Mouse (Mus musculus) limb, embryonic 14.5 days (tissue): ENCODE results near the gene Nfatc4. TPM values are rescaled to one million over a fixed set of nuclear protein-coding genes. Genes with fewer than 3 reads are reported as not detected.
A peak's percentile ranks its signal among the peaks of the same experiment; 100 is the strongest.

Experiments used
- ATAC-seq: fragments of 200-750 bp; cut with Nextera tagmentation; 2 replicates; pipeline ENCODE4 v1.8.0; 2017; ENCODE audit warnings: low read depth, moderate number of reproducible peaks, moderate TSS enrichment; ENCODE audit not compliant: low FRiP score
- DNase-seq: peaks from one replicate; pipeline ENCODE4 v3.0.0-alpha.2; 2015; ENCODE audit warnings: low spot score
- H3K27ac ChIP-seq: fragments of 300-500 bp; sonication (generic); replicated peaks from 2 replicates; pipeline ENCODE4 v1.5.1; 2014; ENCODE audit warnings: low read depth, mild to moderate bottlenecking, low read length, moderate library complexity, mixed read lengths
- H3K27me3 ChIP-seq: fragments of 300-500 bp; sonication (generic); 2 replicates; pipeline ENCODE4 v1.6.1; 2014; ENCODE audit warnings: low read length, mixed read lengths; ENCODE audit not compliant: control insufficient read depth, insufficient read depth
- H3K36me3 ChIP-seq: fragments of 300-500 bp; sonication (generic); 2 replicates; pipeline ENCODE4 v1.6.1; 2014; ENCODE audit warnings: mild to moderate bottlenecking, low read length, moderate library complexity, mixed read lengths; ENCODE audit not compliant: control insufficient read depth, insufficient read depth
- H3K4me1 ChIP-seq: fragments of 300-500 bp; sonication (generic); 2 replicates; pipeline ENCODE4 v1.6.1; 2014; ENCODE audit warnings: antibody characterized with exemption, low read length, mixed read lengths; ENCODE audit not compliant: control insufficient read depth, insufficient read depth
- H3K4me2 ChIP-seq: fragments of 300-500 bp; sonication (generic); replicated peaks from 2 replicates; pipeline ENCODE4 v1.6.1; 2014; ENCODE audit warnings: low read depth, mild to moderate bottlenecking, low read length, moderate library complexity; ENCODE audit not compliant: severe bottlenecking
- H3K4me3 ChIP-seq: fragments of 300-500 bp; sonication (generic); replicated peaks from 2 replicates; pipeline ENCODE4 v1.5.1; 2014; ENCODE audit warnings: low read length
- H3K9ac ChIP-seq: fragments of 300-500 bp; sonication (generic); 2 replicates; pipeline ENCODE4 v1.6.1; 2014; ENCODE audit warnings: mild to moderate bottlenecking, low read depth, low read length, moderate library complexity; ENCODE audit not compliant: severe bottlenecking
- H3K9me3 ChIP-seq: fragments of 300-500 bp; sonication (generic); 2 replicates; pipeline ENCODE4 v1.6.1; 2016; ENCODE audit warnings: low read length; ENCODE audit not compliant: control insufficient read depth
- POLR2A ChIP-seq: fragments of 200-500 bp; IDR thresholded peaks from 2 replicates; pipeline ENCODE4 v1.8.0; 2012; ENCODE audit warnings: inconsistent platforms, mild to moderate bottlenecking, moderate library complexity, borderline replicate concordance; ENCODE audit not compliant: insufficient read depth, insufficient read length; ENCODE audit errors: extremely low read depth
- WGBS: fragments of 180-500 bp; shearing (Covaris S2); extraction: QIAGEN DNeasy Blood & Tissue Kit; methylation state at CpG from one replicate; pipeline ENCODE4 v1.1.7; 2014; 5-methylcytosine and 5-hydroxymethylcytosine counted together
- polyA plus RNA-seq, 2 experiments: library from polyadenylated mRNA; depleted of rRNA in 1 of 2; stranded (reverse) in 1 of 2; unstranded in 1 of 2; fragments of >200 nt; fragmentation: Nextera tagmentation in 1 of 2; extraction: Ambion mirVana in 1 of 2; gene quantifications; 2 replicates each; pipeline versions ENCODE4 v1.2.1 to v1.2.3; 2012 to 2014

The Nfatc4 gene
- polyA plus RNA-seq (2012; rRNA removed): 171 and 233 TPM in 2 replicates
- polyA plus RNA-seq (2014; fragmentation: Nextera tagmentation; extraction: Ambion mirVana): 83.5 and 114 TPM in 2 replicates

DNA sequence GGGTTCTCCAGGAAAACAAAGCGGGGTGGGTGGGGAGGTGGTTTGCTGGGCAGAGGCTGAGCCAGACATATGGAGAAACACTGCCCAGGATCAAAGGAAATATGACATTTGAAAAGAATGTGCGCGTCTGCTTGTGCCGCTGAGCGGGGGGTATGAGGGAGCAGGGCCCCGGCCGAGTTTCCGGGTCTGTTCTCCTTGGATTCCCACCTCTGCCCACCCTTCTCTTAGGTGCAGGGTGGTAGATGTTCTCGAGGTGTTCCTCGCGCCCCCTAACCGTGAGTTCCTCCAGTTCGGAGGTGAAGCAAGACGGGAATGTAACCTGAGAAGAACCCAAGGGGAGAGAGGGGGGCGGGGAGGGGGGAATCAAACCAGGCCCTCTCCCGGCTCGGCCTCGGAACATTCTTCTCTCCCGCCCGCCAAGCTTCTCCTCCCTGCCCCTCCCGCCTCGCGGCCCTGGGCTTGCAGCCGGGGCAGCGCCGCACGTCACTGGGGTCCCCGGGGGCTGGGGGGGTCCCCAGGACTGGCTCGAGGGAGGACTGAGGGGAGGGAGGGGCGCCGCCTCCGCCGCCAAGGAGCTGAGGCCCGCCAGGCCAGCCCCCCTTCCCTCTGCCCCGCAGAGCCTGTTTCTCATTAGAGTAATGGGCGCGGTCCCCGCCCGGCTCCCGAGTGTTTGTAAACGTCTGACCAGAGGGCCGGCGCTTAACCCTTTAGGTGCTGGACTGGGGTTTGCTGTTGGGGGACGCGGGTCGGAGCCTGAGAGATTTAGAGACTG is at the start of gene Nfatc4:
Gene Nfatc4, plus strand, starts transcription at position 154 of the 772 bp plus-strand sequence.
- no peak for TF ChIP-seq POLR2A
- ATAC-seq (peak; percentile 80), DNase-seq (peak; percentile 94)
- peaks cover 21% of the 10 kb centered on the region for H3K36me3 ChIP-seq
- peak within 1 kb of the TSS; percentile 96 for H3K4me3 ChIP-seq
- H3K27me3 ChIP-seq: no peaks in the 10 kb centered on the region
- 3% methylated on average over 32 of the region's 46 CpGs for WGBS
- H3K4me1 ChIP-seq: peaks cover 17% of the 10 kb centered on the region; the same call in 1 of the 2 replicates
- H3K4me2 ChIP-seq: peak within 1 kb of the TSS; percentile 94
- H3K9ac ChIP-seq: peak within 1 kb of the TSS; percentile 59
- H3K9me3 ChIP-seq: no peaks in the 10 kb centered on the region
- peak within 1 kb of the TSS; percentile 96 for H3K27ac ChIP-seq

DNA sequence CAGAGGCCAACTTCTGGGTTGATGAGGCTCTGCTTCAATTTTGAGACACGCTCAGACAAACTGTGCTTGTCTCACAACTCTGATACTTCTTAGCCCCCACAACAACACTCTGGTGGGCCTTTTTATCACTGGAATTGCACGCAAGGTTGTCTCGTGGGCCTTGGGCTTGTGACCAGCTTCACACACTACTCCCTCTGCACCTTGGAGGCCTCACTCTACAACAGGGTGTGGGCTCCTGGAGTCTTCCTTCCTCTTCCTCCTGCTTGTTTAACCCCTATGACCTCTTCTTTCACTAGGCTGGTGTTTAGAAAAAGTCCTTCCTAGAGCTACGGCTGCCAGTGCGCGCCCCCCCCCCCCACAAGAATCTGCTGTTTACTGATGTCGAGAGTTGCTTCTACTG is 46.2 kb upstream of the Nfatc4 start:
- no peaks in the 10 kb centered on the region for H3K9me3 ChIP-seq
- H3K9ac ChIP-seq: no peak overlapping the region
- WGBS: 76% methylated on average over 7 of the region's 7 CpGs
- no peaks in the 10 kb centered on the region for H3K27me3 ChIP-seq
- peaks cover 4% of the 10 kb centered on the region for H3K4me1 ChIP-seq
- ATAC-seq (no peak), DNase-seq (no peak)
- H3K4me2 ChIP-seq: no peak overlapping the region
- H3K36me3 ChIP-seq: peaks cover 25% of the 10 kb centered on the region; the same call in 1 of the 2 replicates
- H3K27ac ChIP-seq: no peak overlapping the region
- no peak overlapping the region for H3K4me3 ChIP-seq
- TF ChIP-seq POLR2A: no peak

DNA sequence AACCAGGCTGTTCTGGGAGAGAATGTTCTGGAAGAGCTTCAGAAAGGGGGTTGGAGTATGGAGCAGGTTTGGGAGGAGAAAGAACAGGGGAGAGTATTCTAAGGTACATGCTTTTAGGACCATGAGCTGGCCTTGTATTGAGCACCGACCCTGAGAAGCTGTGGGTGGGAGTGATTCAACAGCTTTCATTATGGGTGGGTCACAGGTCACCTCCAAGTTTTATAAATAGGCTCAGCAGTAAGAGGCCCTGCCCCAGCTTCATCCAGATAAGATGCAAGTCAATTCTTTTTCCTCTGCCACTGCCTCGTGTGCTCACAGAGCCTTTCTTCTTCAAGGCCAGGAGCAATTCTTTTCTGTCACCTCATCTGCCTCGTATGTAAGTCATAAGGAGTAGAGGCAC is 45.8 kb upstream of the Nfatc4 start:
- 37% methylated on average over 3 of the region's 3 CpGs for WGBS
- no peak overlapping the region for H3K4me3 ChIP-seq
- H3K9me3 ChIP-seq: no peaks in the 10 kb centered on the region
- ATAC-seq (no peak), DNase-seq (no peak)
- no peak overlapping the region for H3K27ac ChIP-seq
- H3K4me2 ChIP-seq: no peak overlapping the region
- peaks cover 22% of the 10 kb centered on the region; the same call in 1 of the 2 replicates for H3K36me3 ChIP-seq
- TF ChIP-seq POLR2A: no peak
- H3K9ac ChIP-seq: no peak overlapping the region
- peaks cover 8% of the 10 kb centered on the region for H3K4me1 ChIP-seq
- no peaks in the 10 kb centered on the region for H3K27me3 ChIP-seq

- ATAC-seq (no peak), DNase-seq (no peak)
- Histone ChIP-seq H3K9me3 (no peaks in the 10 kb centered on the region), H3K4me1 (peaks cover 14% of the 10 kb centered on the region), H3K27ac (no peak overlapping the region), H3K4me3 (no peak overlapping the region), H3K4me2 (no peak overlapping the region), H3K9ac (no peak overlapping the region), H3K27me3 (no peaks in the 10 kb centered on the region), H3K36me3 (peaks cover 21% of the 10 kb centered on the region; the same call in 1 of the 2 replicates)
- no peak for TF ChIP-seq POLR2A
- WGBS: 92% methylated on average over 11 of the region's 11 CpGs
Observed at GRCm38 (mm10) chr14:55777806-55778205, 45.1 kb upstream of the Nfatc4 start.

DNA sequence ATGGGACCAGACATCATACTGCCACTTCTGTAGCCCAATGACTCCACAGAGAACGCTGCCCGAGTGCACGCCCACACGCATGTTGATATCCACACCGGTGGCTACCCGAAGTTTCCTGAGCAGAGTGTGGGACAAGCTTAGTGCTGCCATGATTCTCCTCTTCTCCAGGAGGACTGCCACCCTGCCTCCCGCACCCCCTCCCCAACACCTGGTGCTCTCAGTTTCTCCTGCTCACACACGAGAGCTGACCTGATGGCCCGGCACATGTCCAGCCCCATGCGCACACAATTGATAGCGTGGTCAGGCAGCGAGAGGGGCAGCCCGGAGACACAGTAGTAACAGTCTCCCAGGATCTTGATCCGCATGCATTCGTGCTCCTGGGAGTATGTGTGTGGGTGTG is 44.3 kb upstream of the Nfatc4 start:
- ATAC-seq (no peak), DNase-seq (no peak)
- H3K4me2 ChIP-seq: no peak overlapping the region
- no peak overlapping the region for H3K9ac ChIP-seq
- no peaks in the 10 kb centered on the region for H3K27me3 ChIP-seq
- no peaks in the 10 kb centered on the region for H3K9me3 ChIP-seq
- H3K27ac ChIP-seq: no peak overlapping the region
- TF ChIP-seq POLR2A: no peak
- H3K4me3 ChIP-seq: no peak overlapping the region
- 90% methylated on average over 15 of the region's 15 CpGs for WGBS
- peaks cover 15% of the 10 kb centered on the region for H3K4me1 ChIP-seq
- H3K36me3 ChIP-seq: peaks cover 21% of the 10 kb centered on the region; the same call in 1 of the 2 replicates
